Mouse (Mus musculus): ENCODE measurements around the gene Olfr60. TPM values are rescaled to one million over a fixed set of nuclear protein-coding genes. Genes with fewer than 3 reads are reported as not detected.

Gene Olfr60
- polyA plus RNA-seq, 1 experiment from 2014 or later: not detected

- no peaks in the 10 kb centered on the region for H3K9me3 ChIP-seq (ENCODE audit: control insufficient read depth, low read length)
- H3K27ac ChIP-seq (ENCODE audit: low read depth, low read length): no peak overlapping the region
- no peaks in the 10 kb centered on the region for H3K36me3 ChIP-seq (ENCODE audit: control insufficient read depth, insufficient read depth, low read length)
- no peaks in the 10 kb centered on the region for H3K27me3 ChIP-seq (ENCODE audit: control insufficient read depth, insufficient read depth, low read length)
- DNase-seq (ENCODE audit: low spot score, missing footprints): no peak
- no peak overlapping the region for H3K4me2 ChIP-seq
- H3K9ac ChIP-seq (ENCODE audit: low read length): no peak overlapping the region
- no peak for ATAC-seq (ENCODE audit: low FRiP score)
- H3K4me1 ChIP-seq (ENCODE audit: control insufficient read depth, insufficient read depth, low read length): no peaks in the 10 kb centered on the region
- 88% methylated on average over 3 of the region's 3 CpGs for WGBS
- no peak overlapping the region for H3K4me3 ChIP-seq (ENCODE audit: low read depth, low read length)
These were observed 41.5 kb downstream of the Olfr60 start for GRCm38 (mm10) chr7:140319861-140320385.

DNA sequence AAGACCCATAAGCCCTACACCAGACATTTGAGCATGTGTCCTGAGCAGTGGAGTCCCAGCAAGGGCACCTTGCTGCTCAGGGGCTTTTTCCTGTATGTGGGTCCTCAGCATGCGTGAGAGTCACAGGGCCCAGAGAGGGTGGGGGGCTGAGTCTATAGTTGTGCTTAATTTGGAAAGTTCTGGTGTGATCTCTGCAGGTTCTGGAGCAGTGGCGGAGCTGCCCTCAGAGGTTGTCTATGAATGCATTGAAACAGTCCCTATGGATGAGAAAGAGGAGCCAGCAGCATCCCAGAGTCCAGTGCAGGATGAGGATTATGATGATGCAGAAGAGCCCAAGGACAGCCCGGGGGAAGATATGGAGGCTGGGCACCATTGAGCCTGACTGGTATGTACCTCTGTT lies 62.1 kb downstream of the Olfr60 start:
- ATAC-seq (ENCODE audit: low FRiP score) (no peak), DNase-seq (ENCODE audit: low spot score, missing footprints) (no peak)
- Histone ChIP-seq H3K4me2 (no peak overlapping the region), H3K9ac (ENCODE audit: low read length) (no peak overlapping the region), H3K4me3 (ENCODE audit: low read depth, low read length) (no peak overlapping the region), H3K27me3 (ENCODE audit: control insufficient read depth, insufficient read depth, low read length) (no peaks in the 10 kb centered on the region), H3K36me3 (ENCODE audit: control insufficient read depth, insufficient read depth, low read length) (no peaks in the 10 kb centered on the region), H3K9me3 (ENCODE audit: control insufficient read depth, low read length) (no peaks in the 10 kb centered on the region), H3K4me1 (ENCODE audit: control insufficient read depth, insufficient read depth, low read length) (no peaks in the 10 kb centered on the region), H3K27ac (ENCODE audit: low read depth, low read length) (no peak overlapping the region)
- 84% methylated on average over 3 of the region's 3 CpGs for WGBS

- Histone ChIP-seq H3K27ac (ENCODE audit: low read depth, low read length) (no peak overlapping the region), H3K27me3 (ENCODE audit: control insufficient read depth, insufficient read depth, low read length) (no peaks in the 10 kb centered on the region), H3K4me3 (ENCODE audit: low read depth, low read length) (no peak overlapping the region), H3K36me3 (ENCODE audit: control insufficient read depth, insufficient read depth, low read length) (no peaks in the 10 kb centered on the region), H3K9me3 (ENCODE audit: control insufficient read depth, low read length) (no peaks in the 10 kb centered on the region), H3K4me2 (no peak overlapping the region), H3K4me1 (ENCODE audit: control insufficient read depth, insufficient read depth, low read length) (no peaks in the 10 kb centered on the region), H3K9ac (ENCODE audit: low read length) (no peak overlapping the region)
- ATAC-seq (ENCODE audit: low FRiP score): no peak
- no peak for DNase-seq (ENCODE audit: low spot score, missing footprints)
- 85% methylated on average over 6 of the region's 6 CpGs for WGBS
These were observed 64.6 kb downstream of the Olfr60 start for GRCm38 (mm10) chr7:140296876-140297275.

DNA sequence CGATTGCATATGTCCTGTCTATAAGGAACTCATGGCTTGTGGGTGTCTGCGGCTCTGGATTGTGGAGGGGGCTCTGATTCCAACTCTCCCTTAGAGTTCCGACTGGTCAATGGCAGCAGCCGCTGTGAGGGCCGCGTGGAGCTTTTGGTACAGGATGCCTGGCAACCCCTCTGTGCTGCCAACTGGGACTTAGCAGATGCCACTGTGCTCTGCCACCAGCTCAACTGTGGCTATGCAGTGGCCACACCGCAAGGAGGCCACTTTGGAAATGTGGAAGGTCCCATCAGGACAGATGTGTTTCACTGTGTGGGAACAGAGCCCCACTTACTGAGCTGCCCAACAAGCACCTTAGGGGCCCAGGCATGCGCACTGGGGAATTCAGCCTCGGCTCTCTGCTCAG lies 65.7 kb downstream of the Olfr60 start:
- Histone ChIP-seq H3K27me3 (ENCODE audit: control insufficient read depth, insufficient read depth, low read length) (no peaks in the 10 kb centered on the region), H3K36me3 (ENCODE audit: control insufficient read depth, insufficient read depth, low read length) (no peaks in the 10 kb centered on the region), H3K4me2 (no peak overlapping the region), H3K4me3 (ENCODE audit: low read depth, low read length) (no peak overlapping the region), H3K27ac (ENCODE audit: low read depth, low read length) (no peak overlapping the region), H3K4me1 (ENCODE audit: control insufficient read depth, insufficient read depth, low read length) (no peaks in the 10 kb centered on the region), H3K9me3 (ENCODE audit: control insufficient read depth, low read length) (no peaks in the 10 kb centered on the region), H3K9ac (ENCODE audit: low read length) (no peak overlapping the region)
- ATAC-seq (ENCODE audit: low FRiP score): no peak
- 90% methylated on average over 9 of the region's 9 CpGs for WGBS
- no peak for DNase-seq (ENCODE audit: low spot score, missing footprints)

Other genes starting within 250 kb of the Olfr60 start
- 12.1 and 14.7 TPM in 2 replicates for gene Paox, start 245.9 kb downstream of the Olfr60 start, polyA plus RNA-seq (2014; fragmentation: Nextera tagmentation; extraction: Ambion mirVana)
- 163 and 178 TPM in 2 replicates for gene Echs1, start 245.2 kb downstream of the Olfr60 start, polyA plus RNA-seq (2014; fragmentation: Nextera tagmentation; extraction: Ambion mirVana)
- 21.4 and 31.2 TPM in 2 replicates for gene Mtg1, start 224.1 kb downstream of the Olfr60 start, polyA plus RNA-seq (2014; fragmentation: Nextera tagmentation; extraction: Ambion mirVana)
- gene Sprn, start 206.8 kb downstream of the Olfr60 start, polyA plus RNA-seq (2014; fragmentation: Nextera tagmentation; extraction: Ambion mirVana): 0.59 and 0.89 TPM in 2 replicates
- gene Olfr522, start 196.9 kb downstream of the Olfr60 start, polyA plus RNA-seq (2014; fragmentation: Nextera tagmentation; extraction: Ambion mirVana): not detected in 2 replicates
- not detected in 2 replicates for gene Olfr523, start 188.5 kb downstream of the Olfr60 start, polyA plus RNA-seq (2014; fragmentation: Nextera tagmentation; extraction: Ambion mirVana)
- gene Olfr524, start 155.7 kb downstream of the Olfr60 start, polyA plus RNA-seq (2014; fragmentation: Nextera tagmentation; extraction: Ambion mirVana): not detected in 2 replicates
- gene Cd163l1, start 143.4 kb downstream of the Olfr60 start, polyA plus RNA-seq (2014; fragmentation: Nextera tagmentation; extraction: Ambion mirVana): not detected in 2 replicates
- not detected in 2 replicates for gene 5830411N06Rik, start 114.4 kb downstream of the Olfr60 start, polyA plus RNA-seq (2014; fragmentation: Nextera tagmentation; extraction: Ambion mirVana)
- gene Olfr525, start 40.8 kb downstream of the Olfr60 start, polyA plus RNA-seq (2014; fragmentation: Nextera tagmentation; extraction: Ambion mirVana): not detected in 2 replicates
- gene Olfr527, start 27.7 kb downstream of the Olfr60 start, polyA plus RNA-seq (2014; fragmentation: Nextera tagmentation; extraction: Ambion mirVana): not detected in 2 replicates
- gene Olfr530, start 14.7 kb upstream of the Olfr60 start, polyA plus RNA-seq (2014; fragmentation: Nextera tagmentation; extraction: Ambion mirVana): not detected in 2 replicates
- gene Olfr531, start 41.2 kb upstream of the Olfr60 start, polyA plus RNA-seq (2014; fragmentation: Nextera tagmentation; extraction: Ambion mirVana): not detected in 2 replicates
- not detected in 2 replicates for gene Olfr532, start 60.0 kb upstream of the Olfr60 start, polyA plus RNA-seq (2014; fragmentation: Nextera tagmentation; extraction: Ambion mirVana)
- not detected in 2 replicates for gene Olfr533, start 101.7 kb upstream of the Olfr60 start, polyA plus RNA-seq (2014; fragmentation: Nextera tagmentation; extraction: Ambion mirVana)
- not detected in 2 replicates for gene Olfr535, start 122.5 kb upstream of the Olfr60 start, polyA plus RNA-seq (2014; fragmentation: Nextera tagmentation; extraction: Ambion mirVana)
- gene Olfr536, start 145.7 kb upstream of the Olfr60 start, polyA plus RNA-seq (2014; fragmentation: Nextera tagmentation; extraction: Ambion mirVana): not detected in 2 replicates
- not detected in 2 replicates for gene Olfr538, start 206.2 kb upstream of the Olfr60 start, polyA plus RNA-seq (2014; fragmentation: Nextera tagmentation; extraction: Ambion mirVana)
- 0.04 TPM in 1 of 2 replicates, not detected in the other for gene Olfr46, start 239.6 kb upstream of the Olfr60 start, polyA plus RNA-seq (2014; fragmentation: Nextera tagmentation; extraction: Ambion mirVana)